Mouse (Mus musculus): ENCODE measurements around the gene Sorcs3.

Gene Sorcs3

GRCm38 (mm10) chr19:48703763-48704162 lies 497.9 kb downstream of the Sorcs3 start:
- DNase-seq (ENCODE audit: low read depth, low spot score): no peak

- no peak for DNase-seq (ENCODE audit: low read depth, low spot score)
Observed at GRCm38 (mm10) chr19:48706267-48706923, 500.6 kb downstream of the Sorcs3 start.

GRCm38 (mm10) chr19:48706924-48707320 lies 501.1 kb downstream of the Sorcs3 start:
- DNase-seq (ENCODE audit: low read depth, low spot score): no peak

- DNase-seq (ENCODE audit: low read depth, low spot score): no peak
Observed at GRCm38 (mm10) chr19:48725851-48726419, 520.1 kb downstream of the Sorcs3 start.

- DNase-seq (ENCODE audit: low read depth, low spot score): no peak
Observed at GRCm38 (mm10) chr19:48727048-48727447, 521.2 kb downstream of the Sorcs3 start.

GRCm38 (mm10) chr19:48727601-48728000 lies 521.8 kb downstream of the Sorcs3 start:
- DNase-seq (ENCODE audit: low read depth, low spot score): no peak

- no peak for DNase-seq (ENCODE audit: low read depth, low spot score)
Observed at GRCm38 (mm10) chr19:48731731-48732130, 525.9 kb downstream of the Sorcs3 start.

GRCm38 (mm10) chr19:48734370-48734769 lies 528.5 kb downstream of the Sorcs3 start:
- DNase-seq (ENCODE audit: low read depth, low spot score): no peak

GRCm38 (mm10) chr19:48737554-48737953 lies 531.7 kb downstream of the Sorcs3 start:
- DNase-seq (ENCODE audit: low read depth, low spot score): no peak

- no peak for DNase-seq (ENCODE audit: low read depth, low spot score)
Observed at GRCm38 (mm10) chr19:48755156-48755555, 549.3 kb downstream of the Sorcs3 start.

- no peak for DNase-seq (ENCODE audit: low read depth, low spot score)
Observed at GRCm38 (mm10) chr19:48756831-48757230, 551.0 kb downstream of the Sorcs3 start.

GRCm38 (mm10) chr19:48766524-48766923 lies 560.7 kb downstream of the Sorcs3 start:
- DNase-seq (ENCODE audit: low read depth, low spot score): no peak

GRCm38 (mm10) chr19:48771565-48771964 lies 565.7 kb downstream of the Sorcs3 start:
- DNase-seq (ENCODE audit: low read depth, low spot score): no peak

GRCm38 (mm10) chr19:48779095-48779765 lies 573.4 kb downstream of the Sorcs3 start:
- DNase-seq (ENCODE audit: low read depth, low spot score): no peak

- DNase-seq (ENCODE audit: low read depth, low spot score): no peak
Observed at GRCm38 (mm10) chr19:48780813-48781212, 575.0 kb downstream of the Sorcs3 start.

- DNase-seq (ENCODE audit: low read depth, low spot score): no peak
Observed at GRCm38 (mm10) chr19:48782024-48782721, 576.3 kb downstream of the Sorcs3 start.

- no peak for DNase-seq (ENCODE audit: low read depth, low spot score)
Observed at GRCm38 (mm10) chr19:48787269-48787668, 581.4 kb downstream of the Sorcs3 start.

- DNase-seq (ENCODE audit: low read depth, low spot score): no peak
Observed at GRCm38 (mm10) chr19:48804546-48804945, 598.7 kb downstream of the Sorcs3 start.

- DNase-seq (ENCODE audit: low read depth, low spot score): no peak
Observed at GRCm38 (mm10) chr19:48811541-48811940, 605.7 kb downstream of the Sorcs3 start.

- no peak for DNase-seq (ENCODE audit: low read depth, low spot score)
Observed at GRCm38 (mm10) chr19:48813823-48814222, 608.0 kb downstream of the Sorcs3 start.

- DNase-seq (ENCODE audit: low read depth, low spot score): no peak
Observed at GRCm38 (mm10) chr19:48815064-48815463, 609.2 kb downstream of the Sorcs3 start.

All from c-Kit-negative CD71-positive TER-119-positive erythroid progenitor cells, embryonic 14.5 days (primary cell).